Comparison of ENCODE assay signal across 12 mouse cellular contexts in genomic region chr11:3564451-3564850, GRCm38 (mm10). TPM values are rescaled to one million over a fixed set of nuclear protein-coding genes. Genes with fewer than 3 reads are reported as not detected.
DNase-seq lines count a peak whose midpoint lies in the region; ATAC-seq and TF ChIP-seq lines count a peak whose summit lies in the region.
"Had no signal": no experiment of that assay in that cellular context is flagged by ENCODE, and none has a peak within 500 bp of the region (broad histone marks: within the 10 kb centered on the region; RNA-seq: fewer than 3 reads in every experiment).

No protein-coding gene starts in this region.

- ATAC-seq in hindbrain, embryonic 12.5 days (ENCODE audit: low FRiP score), result no peak
- ATAC-seq in hindbrain, embryonic 16.5 days, result no peak
- no peak for ATAC-seq in heart, embryonic 13.5 days (ENCODE audit: extremely low read depth, insufficient number of reproducible peaks, low FRiP score, low TSS enrichment)
- ATAC-seq: Patski had no signal

- TF ChIP-seq RAD21 in CH12.LX (IDR thresholded peaks at IDR 0.05; ENCODE audit: low read depth, low read length), result no peak

- in situ Hi-C loops in CH12.LX (cut with MboI; ENCODE audit: low pct_ligation_motif_present, low pct_unique_long_range_greater_than_20kb, low sequenced_read_pairs), result no loop called here

- no peak for TF ChIP-seq EP300 in CH12.LX (IDR thresholded peaks at IDR 0.05; ENCODE audit: low read length)

- peak overlapping the region; percentile 40; the same call in 1 of the 2 replicates for H3K27ac ChIP-seq in hindbrain, embryonic 12.5 days
- no peak overlapping the region for H3K27ac ChIP-seq in hindbrain, embryonic 16.5 days (ENCODE audit: low read depth, low read length)
- H3K27ac ChIP-seq in CH12.LX (ENCODE audit: insufficient read depth, low read depth), result no peak overlapping the region
- peak overlapping the region; percentile 84 for H3K27ac ChIP-seq in heart, embryonic 13.5 days (replicated peaks)
- H3K27ac ChIP-seq: hindbrain, embryonic 14.5 days had no signal

- 53% methylated on average over 7 of the region's 7 CpGs for WGBS in hindbrain, embryonic 12.5 days
- 55% methylated on average over 7 of the region's 7 CpGs for WGBS in hindbrain, embryonic 16.5 days
- WGBS in heart, embryonic 13.5 days, result 17% methylated on average over 7 of the region's 7 CpGs

- no peak overlapping the region for H3K4me2 ChIP-seq in hindbrain, embryonic 12.5 days (replicated peaks)
- H3K4me2 ChIP-seq in hindbrain, embryonic 16.5 days (ENCODE audit: low read length), result no peak overlapping the region
- no peak overlapping the region for H3K4me2 ChIP-seq in CH12.LX (ENCODE audit: insufficient read depth, low read depth, poor library complexity, severe bottlenecking)
- no peak overlapping the region for H3K4me2 ChIP-seq in heart, embryonic 13.5 days
- H3K4me2 ChIP-seq: hindbrain, embryonic 14.5 days had no signal

- DNase-seq in CH12.LX (ENCODE audit: extremely low read depth), result no peak
- peak; percentile 45 to 59 for DNase-seq in kidney, postnatal 25 days
- DNase-seq in layer of hippocampus, postnatal 10 days (ENCODE audit: low spot score in 2 of 2), result no peak
- DNase-seq in cerebellum, postnatal 36 days, result no peak
- DNase-seq in embryo, embryonic 11 days, result no peak
- DNase-seq: adrenal gland, adult 2 months; liver had no signal

- no peak overlapping the region for H3K4me3 ChIP-seq in hindbrain, embryonic 12.5 days
- H3K4me3 ChIP-seq in hindbrain, embryonic 16.5 days (ENCODE audit: low read length), result no peak overlapping the region
- H3K4me3 ChIP-seq in CH12.LX (replicated peaks in 1 of 3; ENCODE audit: low read depth in 2 of 3, low read length in 2 of 3, poor library complexity in 1 of 3), result no peak overlapping the region
- no peak overlapping the region for H3K4me3 ChIP-seq in heart, embryonic 13.5 days

- H3K27me3 ChIP-seq in hindbrain, embryonic 12.5 days, result no peaks in the 10 kb centered on the region
- H3K27me3 ChIP-seq in hindbrain, embryonic 16.5 days (replicated peaks; ENCODE audit: control insufficient read depth, insufficient read depth, low read length), result no peaks in the 10 kb centered on the region
- H3K27me3 ChIP-seq in CH12.LX (replicated peaks), result no peaks in the 10 kb centered on the region
- H3K27me3 ChIP-seq in heart, embryonic 13.5 days (replicated peaks), result no peaks in the 10 kb centered on the region
- H3K27me3 ChIP-seq: Patski had no signal

- no peak overlapping the region for H3K9ac ChIP-seq in hindbrain, embryonic 12.5 days
- no peak overlapping the region for H3K9ac ChIP-seq in hindbrain, embryonic 16.5 days (ENCODE audit: low read depth, low read length)
- no peak overlapping the region for H3K9ac ChIP-seq in CH12.LX (ENCODE audit: insufficient read depth, low read depth)
- 0 out of 2 replicates have a peak overlapping the region, but pooled peaks have one; percentile 10 for H3K9ac ChIP-seq in heart, embryonic 13.5 days
- H3K9ac ChIP-seq: hindbrain, embryonic 14.5 days had no signal

- no peaks in the 10 kb centered on the region for H3K4me1 ChIP-seq in hindbrain, embryonic 12.5 days
- no peaks in the 10 kb centered on the region for H3K4me1 ChIP-seq in hindbrain, embryonic 16.5 days (ENCODE audit: control insufficient read depth, insufficient read depth, low read depth, low read length)
- peaks cover 0 to 5% of the 10 kb centered on the region in 2 experiments; a peak in 1 of 4 replicates for H3K4me1 ChIP-seq in CH12.LX (ENCODE audit: control insufficient read depth in 1 of 2, insufficient read depth in 2 of 2)
- peaks cover 57% of the 10 kb centered on the region for H3K4me1 ChIP-seq in heart, embryonic 13.5 days

- TF ChIP-seq CTCF in CH12.LX (conservative IDR thresholded peaks at IDR 0.05 in 1 of 2, IDR thresholded peaks at IDR 0.05 in 1 of 2; ENCODE audit: low read depth in 2 of 2, low read length in 2 of 2), result no peak

- dilution Hi-C loops in CH12.LX (cut with MboI; ENCODE audit: extremely low pct_ligation_motif_present, extremely low pct_unique_long_range_greater_than_20kb, low sequenced_read_pairs), result no loop called here

- no peaks in the 10 kb centered on the region for H3K79me2 ChIP-seq in CH12.LX (replicated peaks; ENCODE audit: control insufficient read depth, extremely low read depth, insufficient read depth, poor library complexity, severe bottlenecking)

- H3K36me3 ChIP-seq in hindbrain, embryonic 12.5 days, result no peaks in the 10 kb centered on the region
- H3K36me3 ChIP-seq in hindbrain, embryonic 16.5 days (ENCODE audit: control insufficient read depth, insufficient read depth, low read length), result no peaks in the 10 kb centered on the region
- H3K36me3 ChIP-seq in CH12.LX (replicated peaks in 1 of 2; ENCODE audit: control insufficient read depth in 1 of 2, insufficient read depth in 1 of 2, low read length in 1 of 2), result no peaks in the 10 kb centered on the region
- no peaks in the 10 kb centered on the region for H3K36me3 ChIP-seq in heart, embryonic 13.5 days

- no peaks in the 10 kb centered on the region for H3K9me3 ChIP-seq in hindbrain, embryonic 12.5 days (replicated peaks)
- no peaks in the 10 kb centered on the region for H3K9me3 ChIP-seq in hindbrain, embryonic 16.5 days (ENCODE audit: control insufficient read depth, low read length)
- no peaks in the 10 kb centered on the region for H3K9me3 ChIP-seq in CH12.LX (replicated peaks; ENCODE audit: low read length)
- no peaks in the 10 kb centered on the region for H3K9me3 ChIP-seq in heart, embryonic 13.5 days

- TF ChIP-seq POLR2A in CH12.LX (IDR thresholded peaks at IDR 0.05; ENCODE audit: low read depth, low read length), result no peak

TF ChIP-seq in CH12.LX, 34 proteins besides CTCF, POLR2A, EP300 and RAD21:
- TF ChIP-seq MAFK (IDR thresholded peaks at IDR 0.05; ENCODE audit: insufficient replicate concordance, low read length) (0 out of 2 replicates have a peak, but pooled peaks have one; percentile 21), USF2 (conservative IDR thresholded peaks at IDR 0.05; ENCODE audit: low read depth, low read length) (no peak)

RNA-seq across cellular contexts. Expression of gene Smtn, which starts 24.0 kb away (rescaled TPM):
- polyA plus RNA-seq in hindbrain, embryonic 12.5 days (2016; fragmentation: Nextera tagmentation; extraction: Ambion mirVana), result 42.2 TPM in 2 replicates
- polyA plus RNA-seq in hindbrain, embryonic 16.5 days (2015; fragmentation: Nextera tagmentation; extraction: Ambion mirVana), result 15.2 and 21.8 TPM in 2 replicates
- total RNA-seq in CH12.LX (2012; rRNA removed) (2.9 and 3.1 TPM in 2 replicates), CH12.LX (2014; rRNA removed) (0.58 and 0.77 TPM in 2 replicates)
- polyA plus RNA-seq in CH12.LX (2012; ENCODE audit: insufficient read length, low read depth), result 5.0 and 5.3 TPM in 2 replicates
- polyA plus RNA-seq in heart, embryonic 13.5 days (2015; fragmentation: Nextera tagmentation; extraction: Ambion mirVana), result 77.1 and 79.5 TPM in 2 replicates
- total RNA-seq in layer of hippocampus, postnatal 10 days (2021), result 10 to 100 TPM; 17.0 TPM

RNA-seq across cellular contexts. Expression of gene Selenom, which starts 50.0 kb away (rescaled TPM):
- 78.0 and 83.6 TPM in 2 replicates for polyA plus RNA-seq in hindbrain, embryonic 12.5 days (2016; fragmentation: Nextera tagmentation; extraction: Ambion mirVana)
- polyA plus RNA-seq in hindbrain, embryonic 16.5 days (2015; fragmentation: Nextera tagmentation; extraction: Ambion mirVana), result 176 and 225 TPM in 2 replicates
- total RNA-seq in CH12.LX (2012; rRNA removed), result 29.6 and 33.0 TPM in 2 replicates
- total RNA-seq in CH12.LX (2014; rRNA removed), result 4.9 and 7.1 TPM in 2 replicates
- polyA plus RNA-seq in CH12.LX (2012; ENCODE audit: insufficient read length, low read depth), result 4.1 and 5.5 TPM in 2 replicates
- 128 and 130 TPM in 2 replicates for polyA plus RNA-seq in heart, embryonic 13.5 days (2015; fragmentation: Nextera tagmentation; extraction: Ambion mirVana)
- 100 to 1,000 TPM; 250 to 255 TPM for total RNA-seq in layer of hippocampus, postnatal 10 days (2021)

RNA-seq across cellular contexts. Expression of gene Inpp5j, which starts 59.8 kb away (rescaled TPM):
- 0.73 and 1.2 TPM in 2 replicates for polyA plus RNA-seq in hindbrain, embryonic 12.5 days (2016; fragmentation: Nextera tagmentation; extraction: Ambion mirVana)
- polyA plus RNA-seq in hindbrain, embryonic 16.5 days (2015; fragmentation: Nextera tagmentation; extraction: Ambion mirVana), result 12.5 and 13.9 TPM in 2 replicates
- not detected in 2 replicates for total RNA-seq in CH12.LX (2012; rRNA removed)
- not detected in 2 replicates for total RNA-seq in CH12.LX (2014; rRNA removed)
- not detected in 2 replicates for polyA plus RNA-seq in CH12.LX (2012; ENCODE audit: insufficient read length, low read depth)
- polyA plus RNA-seq in heart, embryonic 13.5 days (2015; fragmentation: Nextera tagmentation; extraction: Ambion mirVana), result 9.0 and 10.0 TPM in 2 replicates
- 10 to 100 TPM; 47.0 to 52.9 TPM for total RNA-seq in layer of hippocampus, postnatal 10 days (2021)

Comparison
In these comparisons a context has a peak if more than half of its experiments do, and no peak if none do; other contexts are left out.
1. H3K27ac ChIP-seq: peak in hindbrain, embryonic 12.5 days (single experiment) and heart, embryonic 13.5 days (single experiment); none in hindbrain, embryonic 16.5 days (single experiment) and CH12.LX (single experiment).
2. DNase-seq: peak in kidney, postnatal 25 days (2 of 2); none in CH12.LX (single experiment), layer of hippocampus, postnatal 10 days (0 of 2), cerebellum, postnatal 36 days (0 of 2) and embryo, embryonic 11 days (single experiment).
3. RNA of gene Selenom, which starts 50.0 kb away (polyA plus RNA-seq): 176 to 225 TPM in hindbrain, embryonic 16.5 days, 128 to 130 TPM in heart, embryonic 13.5 days and 78.0 to 83.6 TPM in hindbrain, embryonic 12.5 days; 4.1 to 5.5 TPM in CH12.LX; every median in the first group is over 10 times any median in the second.